Mouse (Mus musculus) cerebellum, adult 18-20 months (tissue): ENCODE measurements at regions not wholly inside any gene's neighbourhood (a gene's known extent, or its start where the extent isn't known, plus 50 kb on each side); places are given as distances from the start of the nearest gene placed in this dataset.

Experiments
- DNase-seq, 2 experiments: peaks; one replicate each; pipeline ENCODE4 v3.0.0; 2021

- no peak for DNase-seq
These were observed 99.8 kb downstream of the Olfm4 start for GRCm38 (mm10) chr14:80083724-80084123.

GRCm38 (mm10) chr14:80097238-80097637, 113.4 kb downstream of the Olfm4 start:
- DNase-seq: no peak

GRCm38 (mm10) chr14:80113115-80113687, 129.3 kb downstream of the Olfm4 start:
- DNase-seq: no peak

- DNase-seq: no peak
These were observed 130.4 kb downstream of the Olfm4 start for GRCm38 (mm10) chr14:80114326-80114725.

- no peak for DNase-seq
These were observed 141.3 kb downstream of the Olfm4 start for GRCm38 (mm10) chr14:80125156-80125555.

- no peak for DNase-seq
These were observed 144.3 kb downstream of the Olfm4 start for GRCm38 (mm10) chr14:80128181-80128580.

GRCm38 (mm10) chr14:80137541-80137940, 153.7 kb downstream of the Olfm4 start:
- no peak for DNase-seq

- no peak for DNase-seq
These were observed 155.3 kb downstream of the Olfm4 start for GRCm38 (mm10) chr14:80138991-80139791.

GRCm38 (mm10) chr14:80157002-80157401, 173.1 kb downstream of the Olfm4 start:
- DNase-seq: no peak

- no peak for DNase-seq
These were observed 185.3 kb downstream of the Olfm4 start for GRCm38 (mm10) chr14:80169211-80169610.

GRCm38 (mm10) chr14:80170450-80171180, 186.7 kb downstream of the Olfm4 start:
- no peak for DNase-seq

GRCm38 (mm10) chr14:80172799-80173484, 189.1 kb downstream of the Olfm4 start:
- DNase-seq: no peak

GRCm38 (mm10) chr14:80176464-80176863, 192.6 kb downstream of the Olfm4 start:
- no peak for DNase-seq

- DNase-seq: no peak
These were observed 211.2 kb downstream of the Olfm4 start for GRCm38 (mm10) chr14:80195041-80195440.

GRCm38 (mm10) chr14:80212916-80213315, 229.0 kb downstream of the Olfm4 start:
- no peak for DNase-seq

GRCm38 (mm10) chr14:80213666-80214065, 229.8 kb downstream of the Olfm4 start:
- no peak for DNase-seq

- DNase-seq: peak; percentile 57 to 63
These were observed 232.2 kb downstream of the Olfm4 start for GRCm38 (mm10) chr14:80215960-80216552.

GRCm38 (mm10) chr14:80232066-80232465, 248.2 kb downstream of the Olfm4 start:
- no peak for DNase-seq

GRCm38 (mm10) chr14:80232976-80233375, 249.1 kb downstream of the Olfm4 start:
- DNase-seq: peak; percentile 31 to 44

- DNase-seq: no peak
These were observed 253.3 kb downstream of the Olfm4 start for GRCm38 (mm10) chr14:80237136-80237535.

- no peak for DNase-seq
These were observed 253.7 kb downstream of the Olfm4 start for GRCm38 (mm10) chr14:80237552-80237951.

- no peak for DNase-seq
These were observed 260.9 kb downstream of the Olfm4 start for GRCm38 (mm10) chr14:80244640-80245302.
